Mouse (Mus musculus) layer of hippocampus, postnatal 14 days (tissue): ENCODE measurements at regions not wholly inside any gene's neighbourhood (a gene's known extent, or its start where the extent isn't known, plus 50 kb on each side); places are given as distances from the start of the nearest gene placed in this dataset.

Experiments used
- DNase-seq, 2 experiments: peaks; one replicate each; pipeline ENCODE4 v3.0.0; 2021 to 2022; ENCODE audit warnings: low spot score in 2 of 2, mixed read lengths in 1 of 2

- no peak for DNase-seq
Observed at GRCm38 (mm10) chr8:26226612-26227528, 107.5 kb downstream of the Gm45692 start.

- no peak for DNase-seq
Observed at GRCm38 (mm10) chr8:26227529-26227895, 108.2 kb downstream of the Gm45692 start.

GRCm38 (mm10) chr8:26229548-26229947 lies 110.2 kb downstream of the Gm45692 start:
- no peak for DNase-seq

GRCm38 (mm10) chr8:26239075-26239474 lies 119.7 kb downstream of the Gm45692 start:
- DNase-seq = no peak

- DNase-seq = no peak
Observed at GRCm38 (mm10) chr8:26239604-26240003, 120.3 kb downstream of the Gm45692 start.

- DNase-seq = no peak
Observed at GRCm38 (mm10) chr8:26243743-26244142, 124.4 kb downstream of the Gm45692 start.

GRCm38 (mm10) chr8:26244308-26244707 lies 125.0 kb downstream of the Gm45692 start:
- no peak for DNase-seq

GRCm38 (mm10) chr8:26255191-26255669 lies 135.9 kb downstream of the Gm45692 start:
- no peak for DNase-seq

GRCm38 (mm10) chr8:26260294-26260693 lies 141.0 kb downstream of the Gm45692 start:
- DNase-seq = no peak

- DNase-seq = no peak
Observed at GRCm38 (mm10) chr8:26262536-26262935, 143.2 kb downstream of the Gm45692 start.

GRCm38 (mm10) chr8:26264869-26265321 lies 145.6 kb downstream of the Gm45692 start:
- DNase-seq = no peak

- DNase-seq = no peak
Observed at GRCm38 (mm10) chr8:26265366-26265765, 146.0 kb downstream of the Gm45692 start.

GRCm38 (mm10) chr8:26266384-26266783 lies 147.1 kb downstream of the Gm45692 start:
- DNase-seq = no peak

GRCm38 (mm10) chr8:26267569-26267968 lies 148.2 kb downstream of the Gm45692 start:
- DNase-seq = no peak

GRCm38 (mm10) chr8:26268751-26269415 lies 149.5 kb downstream of the Gm45692 start:
- DNase-seq = no peak

- no peak for DNase-seq
Observed at GRCm38 (mm10) chr8:26272110-26272509, 152.8 kb downstream of the Gm45692 start.

- no peak for DNase-seq
Observed at GRCm38 (mm10) chr8:26272675-26273414, 153.5 kb downstream of the Gm45692 start.

GRCm38 (mm10) chr8:26273415-26273760 lies 154.1 kb downstream of the Gm45692 start:
- no peak for DNase-seq

- DNase-seq = no peak
Observed at GRCm38 (mm10) chr8:26273792-26274191, 154.5 kb downstream of the Gm45692 start.

- DNase-seq = no peak
Observed at GRCm38 (mm10) chr8:26274481-26274880, 155.1 kb downstream of the Gm45692 start.

GRCm38 (mm10) chr8:26282156-26282935 lies 163.0 kb downstream of the Gm45692 start:
- DNase-seq = no peak
